Mouse (Mus musculus): ENCODE data around the gene Ncoa3.

The Ncoa3 gene

GRCm38 (mm10) chr2:165974383-165974782 is 18.1 kb upstream of the Ncoa3 start:
- DNase-seq, result no peak

GRCm38 (mm10) chr2:165976186-165976585 is 16.2 kb upstream of the Ncoa3 start:
- no peak for DNase-seq

- no peak for DNase-seq
These were observed 15.6 kb upstream of the Ncoa3 start for GRCm38 (mm10) chr2:165976874-165977273.

- DNase-seq, result no peak
These were observed 14.3 kb upstream of the Ncoa3 start for GRCm38 (mm10) chr2:165978119-165978518.

- DNase-seq, result no peak
These were observed 11.0 kb upstream of the Ncoa3 start for GRCm38 (mm10) chr2:165981248-165981977.

GRCm38 (mm10) chr2:165982512-165983389 is 9.7 kb upstream of the Ncoa3 start:
- peak; percentile 82 to 89 for DNase-seq

GRCm38 (mm10) chr2:165984318-165984717 is 8.1 kb upstream of the Ncoa3 start:
- no peak for DNase-seq

GRCm38 (mm10) chr2:165984891-165985290 is 7.5 kb upstream of the Ncoa3 start:
- DNase-seq, result no peak

GRCm38 (mm10) chr2:165985581-165985980 is 6.9 kb upstream of the Ncoa3 start:
- no peak for DNase-seq

- peak; percentile 80 to 88 for DNase-seq
These were observed 5.4 kb upstream of the Ncoa3 start for GRCm38 (mm10) chr2:165986921-165987453.

- peak; percentile 30 to 47 for DNase-seq
These were observed 901 bp downstream of the Ncoa3 start for GRCm38 (mm10) chr2:165993173-165993900.

- no peak for DNase-seq
These were observed 1.9 kb downstream of the Ncoa3 start for GRCm38 (mm10) chr2:165994341-165994740.

GRCm38 (mm10) chr2:165995711-165996110 is 3.3 kb downstream of the Ncoa3 start:
- DNase-seq, result no peak

GRCm38 (mm10) chr2:165996130-165996529 is 3.7 kb downstream of the Ncoa3 start:
- no peak for DNase-seq

- no peak for DNase-seq
These were observed 5.0 kb downstream of the Ncoa3 start for GRCm38 (mm10) chr2:165997256-165997967.

- DNase-seq, result no peak
These were observed 6.5 kb downstream of the Ncoa3 start for GRCm38 (mm10) chr2:165998969-165999368.

GRCm38 (mm10) chr2:165999790-166000189 is 7.4 kb downstream of the Ncoa3 start:
- peak; percentile 68 to 78 for DNase-seq

- no peak for DNase-seq
These were observed 7.8 kb downstream of the Ncoa3 start for GRCm38 (mm10) chr2:166000242-166000641.

GRCm38 (mm10) chr2:166000769-166001168 is 8.3 kb downstream of the Ncoa3 start:
- no peak for DNase-seq

GRCm38 (mm10) chr2:166001362-166001761 is 8.9 kb downstream of the Ncoa3 start:
- no peak for DNase-seq

GRCm38 (mm10) chr2:166001768-166002167 is 9.3 kb downstream of the Ncoa3 start:
- DNase-seq, result no peak

GRCm38 (mm10) chr2:166002429-166002828 is 10.0 kb downstream of the Ncoa3 start:
- DNase-seq, result no peak

All from kidney, postnatal 4 days (tissue).